Mouse (Mus musculus): Measurements from ENCODE around the gene Spg11. TPM values are rescaled to one million over a fixed set of nuclear protein-coding genes. Genes with fewer than 3 reads are reported as not detected.

Spg11 gene
- 11.3 and 11.9 TPM in 2 replicates for polyA plus RNA-seq (2014; fragmentation: Nextera tagmentation; extraction: Ambion mirVana)

DNA sequence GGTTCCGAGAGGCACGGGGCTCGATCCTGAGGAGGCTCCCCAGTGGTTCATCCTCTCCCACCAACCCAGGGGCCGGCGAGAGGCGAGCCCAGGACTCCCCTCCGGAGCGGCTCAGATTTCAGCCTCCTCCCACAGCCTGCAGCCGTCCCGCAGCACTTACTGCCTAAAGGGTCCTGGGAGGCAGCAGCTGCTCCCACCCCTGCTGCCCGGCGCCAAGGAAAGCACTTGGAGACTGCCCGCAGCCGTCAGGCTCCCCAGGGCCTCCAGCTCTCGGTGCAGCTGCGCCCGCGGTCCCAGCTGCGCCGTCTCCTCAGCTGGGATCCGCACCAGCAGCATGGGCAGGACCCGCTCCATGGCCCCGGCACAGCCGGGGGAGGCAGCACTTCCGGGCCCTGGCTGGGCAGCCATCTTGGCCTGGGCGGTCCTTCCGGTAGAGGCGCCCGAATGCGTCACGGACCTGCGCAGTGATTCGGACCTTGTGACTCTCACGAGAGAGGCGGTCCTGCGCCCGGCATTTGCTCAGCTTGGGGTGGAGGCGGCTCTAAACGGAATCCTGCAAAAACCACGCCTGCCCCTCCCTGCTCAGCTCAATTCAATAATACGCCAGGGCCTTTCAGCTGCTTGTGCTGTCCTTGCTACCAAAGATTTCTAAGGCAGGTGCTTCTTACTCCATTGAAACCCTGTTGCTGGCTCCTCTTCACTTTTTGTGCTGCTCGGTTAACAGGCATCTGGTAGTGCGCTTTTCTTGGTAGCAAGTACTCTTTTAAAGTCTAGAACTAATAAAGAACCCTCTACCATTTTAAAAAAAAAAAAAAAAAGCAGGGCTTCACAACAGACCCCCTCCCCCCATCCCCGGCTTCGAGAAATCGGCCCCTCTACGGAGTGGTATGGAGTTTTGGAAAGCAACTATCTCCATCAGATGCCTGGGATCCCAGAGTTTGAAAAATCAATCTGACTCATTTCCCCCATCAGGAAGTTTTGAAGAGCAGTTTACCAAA lies at the start of gene Spg11:
Gene Spg11 (minus strand): TSS at position 426 of the 998 bp plus-strand sequence.
- WGBS, result under 1% methylated on average over 47 of the region's 47 CpGs
- H3K27ac ChIP-seq (ENCODE audit: low read depth), result peak within 1 kb of the TSS; percentile 99
- H3K9me3 ChIP-seq (ENCODE audit: control insufficient read depth, low read length), result no peaks in the 10 kb centered on the region
- peaks cover 6% of the 10 kb centered on the region; the same call in 1 of the 2 replicates for H3K4me1 ChIP-seq (replicated peaks; ENCODE audit: control insufficient read depth, insufficient read depth, low read length)
- H3K4me3 ChIP-seq (ENCODE audit: low read depth, low read length), result peak within 1 kb of the TSS; percentile 87
- peak; percentile 99 for ATAC-seq (replicated peaks; ENCODE audit: low FRiP score, low TSS enrichment, low read depth)
- H3K27me3 ChIP-seq (replicated peaks; ENCODE audit: control insufficient read depth, insufficient read depth, low read length), result no peaks in the 10 kb centered on the region
- peak within 1 kb of the TSS; percentile 68 for H3K4me2 ChIP-seq (ENCODE audit: low read length)
- peak within 1 kb of the TSS; percentile 91 for H3K9ac ChIP-seq (ENCODE audit: low read length)
- peak; percentile 96 for DNase-seq (ENCODE audit: low spot score)
- peaks cover 10% of the 10 kb centered on the region for H3K36me3 ChIP-seq (ENCODE audit: control insufficient read depth, insufficient read depth, low read length)

DNA sequence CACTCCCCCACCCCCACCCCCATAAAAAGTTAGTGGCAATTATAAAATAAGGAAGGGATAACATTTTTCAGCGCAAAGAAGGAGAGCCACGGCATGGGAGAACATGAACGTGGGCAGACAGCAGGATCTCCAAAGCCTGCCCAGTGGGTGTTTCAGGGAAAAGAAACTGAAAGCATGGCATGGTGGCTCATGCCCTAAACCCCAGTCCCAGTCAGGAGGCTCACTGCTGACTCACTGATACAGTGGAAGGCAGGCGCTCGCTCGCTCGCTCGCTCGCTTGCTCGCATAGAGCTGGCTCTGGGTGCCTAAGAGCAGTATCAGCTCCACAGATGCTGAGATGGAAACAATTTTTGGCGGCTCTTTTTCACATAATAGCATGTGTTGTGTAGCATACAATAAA lies 46.1 kb upstream of the Spg11 start:
- Histone ChIP-seq H3K27ac (ENCODE audit: low read depth) (no peak overlapping the region), H3K4me3 (ENCODE audit: low read depth, low read length) (no peak overlapping the region), H3K4me1 (replicated peaks; ENCODE audit: control insufficient read depth, insufficient read depth, low read length) (peaks cover 4% of the 10 kb centered on the region; the same call in 1 of the 2 replicates), H3K27me3 (replicated peaks; ENCODE audit: control insufficient read depth, insufficient read depth, low read length) (no peaks in the 10 kb centered on the region), H3K9me3 (ENCODE audit: control insufficient read depth, low read length) (no peaks in the 10 kb centered on the region), H3K4me2 (ENCODE audit: low read length) (no peak overlapping the region), H3K9ac (ENCODE audit: low read length) (no peak overlapping the region), H3K36me3 (ENCODE audit: control insufficient read depth, insufficient read depth, low read length) (no peaks in the 10 kb centered on the region)
- ATAC-seq (replicated peaks; ENCODE audit: low FRiP score, low TSS enrichment, low read depth) (no peak), DNase-seq (ENCODE audit: low spot score) (no peak)
- WGBS, result 84% methylated on average over 11 of the region's 11 CpGs

DNA sequence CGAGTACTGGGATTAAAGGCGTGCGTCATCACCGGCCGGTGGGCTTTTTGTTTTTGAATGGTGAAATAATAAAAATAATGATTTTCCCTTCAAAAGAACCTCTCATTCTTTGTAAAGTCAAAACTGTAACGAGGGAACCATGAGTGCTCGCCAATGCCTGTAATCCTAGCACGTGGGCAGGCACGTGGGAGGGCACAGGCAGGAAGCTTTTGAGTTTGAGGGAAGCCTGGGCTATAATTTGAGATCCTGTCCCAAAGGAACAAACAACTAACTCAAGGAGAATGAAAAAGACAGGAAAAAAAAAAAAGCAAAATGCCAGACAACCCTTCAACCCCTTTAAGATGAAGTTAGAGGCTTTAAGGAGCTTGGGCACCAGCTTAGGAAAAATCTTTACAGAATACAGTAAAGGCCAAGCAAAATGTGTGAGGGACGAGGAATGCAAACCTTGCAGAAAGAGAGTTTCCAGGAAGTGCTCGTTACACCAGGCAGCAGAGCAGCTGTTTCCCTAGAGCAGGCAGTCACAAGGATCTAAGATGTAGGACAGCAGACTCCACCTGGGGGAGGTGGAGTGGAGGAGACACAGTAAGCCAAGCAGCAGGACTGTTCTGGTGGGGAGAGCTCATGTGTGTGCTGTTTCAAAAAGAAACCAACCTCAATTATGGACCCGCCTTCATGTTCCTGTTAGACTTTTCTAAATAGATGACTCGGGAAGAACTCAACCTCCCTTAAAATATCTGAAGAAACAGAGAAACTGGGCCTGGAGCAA lies 45.4 kb upstream of the Spg11 start:
- H3K4me2 ChIP-seq (ENCODE audit: low read length), result no peak overlapping the region
- DNase-seq (ENCODE audit: low spot score), result no peak
- WGBS, result 72% methylated on average over 13 of the region's 13 CpGs

DNA sequence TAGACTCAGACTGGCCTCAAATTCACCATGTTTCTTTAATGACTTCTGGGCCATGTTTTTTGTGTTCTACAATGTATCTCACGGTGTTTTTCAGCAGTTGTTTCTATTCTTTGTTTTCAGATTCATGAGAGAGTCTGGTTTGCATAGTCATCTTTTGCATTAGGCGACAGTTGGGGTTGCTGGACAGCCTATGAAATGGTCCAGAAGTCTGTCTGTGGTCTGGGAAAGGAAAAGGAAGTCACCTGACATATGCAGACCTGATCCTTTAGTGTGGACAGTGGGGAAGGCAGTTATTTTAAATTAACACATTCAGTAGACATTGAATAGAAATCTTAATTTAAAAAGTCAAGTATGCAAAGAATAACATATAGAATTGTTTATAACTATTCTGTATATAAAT lies 44.3 kb upstream of the Spg11 start:
- Histone ChIP-seq H3K9ac (ENCODE audit: low read length) (no peak overlapping the region), H3K36me3 (ENCODE audit: control insufficient read depth, insufficient read depth, low read length) (no peaks in the 10 kb centered on the region), H3K27me3 (replicated peaks; ENCODE audit: control insufficient read depth, insufficient read depth, low read length) (no peaks in the 10 kb centered on the region), H3K9me3 (ENCODE audit: control insufficient read depth, low read length) (no peaks in the 10 kb centered on the region), H3K4me3 (ENCODE audit: low read depth, low read length) (no peak overlapping the region), H3K27ac (ENCODE audit: low read depth) (no peak overlapping the region), H3K4me2 (ENCODE audit: low read length) (no peak overlapping the region), H3K4me1 (replicated peaks; ENCODE audit: control insufficient read depth, insufficient read depth, low read length) (peaks cover 4% of the 10 kb centered on the region)
- 79% methylated on average over 2 of the region's 2 CpGs for WGBS
- ATAC-seq (replicated peaks; ENCODE audit: low FRiP score, low TSS enrichment, low read depth) (no peak), DNase-seq (ENCODE audit: low spot score) (no peak)

More for the DNA sequence above, 45.4 kb upstream of the Spg11 start:
- H3K27me3 ChIP-seq (replicated peaks; ENCODE audit: control insufficient read depth, insufficient read depth, low read length), result no peaks in the 10 kb centered on the region
- no peaks in the 10 kb centered on the region for H3K9me3 ChIP-seq (ENCODE audit: control insufficient read depth, low read length)
- H3K4me1 ChIP-seq (replicated peaks; ENCODE audit: control insufficient read depth, insufficient read depth, low read length), result peaks cover 4% of the 10 kb centered on the region
- H3K36me3 ChIP-seq (ENCODE audit: control insufficient read depth, insufficient read depth, low read length), result no peaks in the 10 kb centered on the region
- 0 out of 2 replicates have a peak overlapping the region, but pooled peaks have one; percentile 7 for H3K27ac ChIP-seq (ENCODE audit: low read depth)
- ATAC-seq (replicated peaks; ENCODE audit: low FRiP score, low TSS enrichment, low read depth), result no peak
- no peak overlapping the region for H3K9ac ChIP-seq (ENCODE audit: low read length)
- no peak overlapping the region for H3K4me3 ChIP-seq (ENCODE audit: low read depth, low read length)

GRCm38 (mm10) chr2:122161542-122161941 lies 43.4 kb upstream of the Spg11 start:
- H3K27ac ChIP-seq (ENCODE audit: low read depth), result peak overlapping the region; percentile 22; the same call in 1 of the 2 replicates
- H3K4me2 ChIP-seq (ENCODE audit: low read length), result no peak overlapping the region
- 33% methylated on average over 4 of the region's 4 CpGs for WGBS
- H3K4me1 ChIP-seq (replicated peaks; ENCODE audit: control insufficient read depth, insufficient read depth, low read length), result peaks cover 4% of the 10 kb centered on the region
- DNase-seq (ENCODE audit: low spot score) (no peak), ATAC-seq (replicated peaks; ENCODE audit: low FRiP score, low TSS enrichment, low read depth) (no peak)
- H3K9me3 ChIP-seq (ENCODE audit: control insufficient read depth, low read length), result no peaks in the 10 kb centered on the region
- H3K36me3 ChIP-seq (ENCODE audit: control insufficient read depth, insufficient read depth, low read length), result no peaks in the 10 kb centered on the region
- H3K27me3 ChIP-seq (replicated peaks; ENCODE audit: control insufficient read depth, insufficient read depth, low read length), result no peaks in the 10 kb centered on the region
- H3K4me3 ChIP-seq (ENCODE audit: low read depth, low read length), result no peak overlapping the region
- H3K9ac ChIP-seq (ENCODE audit: low read length), result no peak overlapping the region

DNA sequence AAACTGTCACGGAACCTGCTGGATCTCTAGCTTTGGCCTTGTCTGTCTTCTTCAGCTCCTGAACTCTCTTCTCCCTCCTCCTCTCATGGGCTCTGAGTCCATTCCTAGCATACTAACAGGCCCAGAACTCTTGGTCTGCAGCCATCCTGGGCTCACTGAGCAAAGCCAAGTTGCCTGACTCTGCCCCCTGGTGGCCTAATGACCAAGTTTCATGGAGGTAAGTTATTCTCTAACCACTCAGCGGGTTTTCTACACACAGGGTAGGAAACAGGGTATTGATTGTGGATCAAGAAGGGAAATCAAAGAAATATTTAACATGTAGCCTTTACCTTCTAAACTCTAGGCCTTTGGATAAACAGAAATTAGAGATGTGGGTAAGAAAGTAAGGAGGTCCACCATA lies 42.5 kb upstream of the Spg11 start, which contains the start of gene Trim69:
Gene Trim69 (plus strand): TSS at position 21 of the 400 bp plus-strand sequence.
- ATAC-seq (replicated peaks; ENCODE audit: low FRiP score, low TSS enrichment, low read depth) (peak; percentile 48; the same call in 1 of the 2 replicates), DNase-seq (ENCODE audit: low spot score) (peak; percentile 84)
- H3K9me3 ChIP-seq (ENCODE audit: control insufficient read depth, low read length), result no peaks in the 10 kb centered on the region
- peak within 1 kb of the TSS; percentile 22; the same call in 1 of the 2 replicates for H3K27ac ChIP-seq (ENCODE audit: low read depth)
- 42% methylated on average over 2 of the region's 2 CpGs for WGBS
- H3K4me3 ChIP-seq (ENCODE audit: low read depth, low read length), result no peak within 1 kb of the TSS
- H3K27me3 ChIP-seq (replicated peaks; ENCODE audit: control insufficient read depth, insufficient read depth, low read length), result no peaks in the 10 kb centered on the region
- H3K9ac ChIP-seq (ENCODE audit: low read length), result no peak within 1 kb of the TSS
- no peaks in the 10 kb centered on the region for H3K36me3 ChIP-seq (ENCODE audit: control insufficient read depth, insufficient read depth, low read length)
- H3K4me1 ChIP-seq (replicated peaks; ENCODE audit: control insufficient read depth, insufficient read depth, low read length), result peaks cover 4% of the 10 kb centered on the region
- H3K4me2 ChIP-seq (ENCODE audit: low read length), result no peak within 1 kb of the TSS

GRCm38 (mm10) chr2:122159667-122160066 lies 41.5 kb upstream of the Spg11 start:
- DNase-seq (ENCODE audit: low spot score), result no peak
- Histone ChIP-seq H3K36me3 (ENCODE audit: control insufficient read depth, insufficient read depth, low read length) (no peaks in the 10 kb centered on the region), H3K4me2 (ENCODE audit: low read length) (no peak overlapping the region), H3K4me3 (ENCODE audit: low read depth, low read length) (no peak overlapping the region), H3K9me3 (ENCODE audit: control insufficient read depth, low read length) (no peaks in the 10 kb centered on the region), H3K27ac (ENCODE audit: low read depth) (no peak overlapping the region), H3K4me1 (replicated peaks; ENCODE audit: control insufficient read depth, insufficient read depth, low read length) (peaks cover 4% of the 10 kb centered on the region), H3K27me3 (replicated peaks; ENCODE audit: control insufficient read depth, insufficient read depth, low read length) (no peaks in the 10 kb centered on the region), H3K9ac (ENCODE audit: low read length) (no peak overlapping the region)
- ATAC-seq (replicated peaks; ENCODE audit: low FRiP score, low TSS enrichment, low read depth), result no peak
- 75% methylated on average over 6 of the region's 6 CpGs for WGBS

DNA sequence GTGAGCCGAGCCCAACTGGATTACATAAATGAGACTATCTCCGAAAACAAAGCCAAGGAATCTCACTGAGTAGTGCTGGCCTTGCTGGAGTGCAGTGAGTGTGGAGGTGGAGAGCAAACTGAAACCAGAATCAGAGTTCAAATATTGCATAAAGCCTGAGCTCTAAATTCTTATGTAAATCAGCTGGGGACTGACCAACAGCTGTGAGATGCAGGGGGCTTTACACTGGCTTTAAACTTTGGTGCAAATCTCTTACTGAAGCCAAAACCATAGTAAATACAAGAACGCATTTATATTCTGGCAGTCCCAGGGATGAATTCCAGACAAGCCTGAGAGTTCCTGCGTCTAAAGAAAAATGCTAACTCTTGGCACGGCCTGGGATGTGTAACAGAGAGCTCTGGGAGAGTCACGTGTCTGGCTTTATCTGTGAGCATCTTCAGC lies 40.2 kb upstream of the Spg11 start:
- Histone ChIP-seq H3K4me2 (ENCODE audit: low read length) (0 out of 2 replicates have a peak overlapping the region, but pooled peaks have one; percentile 11), H3K4me3 (ENCODE audit: low read depth, low read length) (no peak overlapping the region), H3K9ac (ENCODE audit: low read length) (no peak overlapping the region), H3K27ac (ENCODE audit: low read depth) (peak overlapping the region; percentile 55), H3K27me3 (replicated peaks; ENCODE audit: control insufficient read depth, insufficient read depth, low read length) (no peaks in the 10 kb centered on the region), H3K4me1 (replicated peaks; ENCODE audit: control insufficient read depth, insufficient read depth, low read length) (peaks cover 4% of the 10 kb centered on the region), H3K36me3 (ENCODE audit: control insufficient read depth, insufficient read depth, low read length) (peaks cover 5% of the 10 kb centered on the region; the same call in 1 of the 2 replicates), H3K9me3 (ENCODE audit: control insufficient read depth, low read length) (no peaks in the 10 kb centered on the region)
- 29% methylated on average over 6 of the region's 6 CpGs for WGBS
- ATAC-seq (replicated peaks; ENCODE audit: low FRiP score, low TSS enrichment, low read depth) (peak; percentile 59; the same call in 1 of the 2 replicates), DNase-seq (ENCODE audit: low spot score) (peak; percentile 54)
